Mouse (Mus musculus) heart, embryonic 16.5 days (tissue): Measurements from ENCODE around the gene Egfl8. TPM values are rescaled to one million over a fixed set of nuclear protein-coding genes. Genes with fewer than 3 reads are reported as not detected.

Experiments
- ATAC-seq: fragments of 200-750 bp; cut with Nextera tagmentation; replicated peaks from 2 replicates; pipeline ENCODE4 v1.8.0; 2017; ENCODE audit warnings: moderate number of reproducible peaks; ENCODE audit not compliant: insufficient read depth, low FRiP score; ENCODE audit errors: extremely low read depth
- H3K27ac ChIP-seq: fragments of 300-500 bp; sonication (generic); 2 replicates; pipeline ENCODE4 v1.5.1; 2014; ENCODE audit warnings: mild to moderate bottlenecking, low read length, control low read depth, moderate library complexity
- H3K27me3 ChIP-seq: fragments of 300-500 bp; sonication (generic); 2 replicates; pipeline ENCODE4 v1.6.1; 2014; ENCODE audit warnings: low read length, mixed read lengths; ENCODE audit not compliant: control insufficient read depth, insufficient read depth
- H3K36me3 ChIP-seq: fragments of 300-500 bp; sonication (generic); 2 replicates; pipeline ENCODE4 v1.6.1; 2014; ENCODE audit not compliant: control insufficient read depth, insufficient read depth
- H3K4me1 ChIP-seq: fragments of 300-500 bp; sonication (generic); 2 replicates; pipeline ENCODE4 v1.6.1; 2014; ENCODE audit warnings: low read length, mixed read lengths; ENCODE audit not compliant: control insufficient read depth, insufficient read depth
- H3K4me2 ChIP-seq: fragments of 300-500 bp; sonication (generic); 2 replicates; pipeline ENCODE4 v1.6.1; 2014; ENCODE audit warnings: low read depth, mild to moderate bottlenecking, control low read depth, low read length
- H3K4me3 ChIP-seq: fragments of 300-500 bp; sonication (generic); 2 replicates; pipeline ENCODE4 v1.5.1; 2014; ENCODE audit warnings: mild to moderate bottlenecking, control low read depth, low read length
- H3K9ac ChIP-seq: fragments of 300-500 bp; sonication (generic); 2 replicates; pipeline ENCODE4 v1.6.1; 2014; ENCODE audit warnings: low read length, control low read depth
- H3K9me3 ChIP-seq: fragments of 300-500 bp; sonication (generic); replicated peaks from 2 replicates; pipeline ENCODE4 v1.6.1; 2016; ENCODE audit warnings: low read length; ENCODE audit not compliant: control insufficient read depth
- WGBS: fragments of 180-500 bp; shearing (Covaris S2); extraction: QIAGEN DNeasy Blood & Tissue Kit; methylation state at CpG from one replicate; pipeline ENCODE4 v1.1.7; 2014; 5-methylcytosine and 5-hydroxymethylcytosine counted together
- polyA plus RNA-seq: library from polyadenylated mRNA; unstranded; fragments of >200 nt; fragmentation: Nextera tagmentation; extraction: Ambion mirVana; gene quantifications from 2 replicates; pipeline ENCODE4 v1.2.1, GENCODE M21; 2015

Gene Egfl8
- polyA plus RNA-seq, 1 experiment from 2014 or later: 2.0 TPM

- Histone ChIP-seq H3K27me3 (peaks cover 31% of the 10 kb centered on the region), H3K4me3 (peak overlapping the region; percentile 47), H3K9ac (peak overlapping the region; percentile 59), H3K27ac (peak overlapping the region; percentile 22; the same call in 1 of the 2 replicates), H3K4me2 (peak overlapping the region; percentile 78), H3K36me3 (no peaks in the 10 kb centered on the region), H3K4me1 (peaks cover 20% of the 10 kb centered on the region), H3K9me3 (no peaks in the 10 kb centered on the region)
- 0 out of 2 replicates have a peak, but pooled peaks have one; percentile 8 for ATAC-seq
- WGBS: 2% methylated on average over 26 of the region's 26 CpGs
Measured at GRCm38 (mm10) chr17:34632261-34632691, 16.5 kb upstream of the Egfl8 start.

GRCm38 (mm10) chr17:34631647-34632046 lies 15.9 kb upstream of the Egfl8 start:
- H3K9ac ChIP-seq: peak overlapping the region; percentile 59
- H3K4me2 ChIP-seq: peak overlapping the region; percentile 78
- peak overlapping the region; percentile 47 for H3K4me3 ChIP-seq
- H3K36me3 ChIP-seq: no peaks in the 10 kb centered on the region
- peak overlapping the region; percentile 41; the same call in 1 of the 2 replicates for H3K27ac ChIP-seq
- H3K4me1 ChIP-seq: peaks cover 21% of the 10 kb centered on the region
- WGBS: 7% methylated on average over 12 of the region's 12 CpGs
- no peak for ATAC-seq
- H3K27me3 ChIP-seq: peaks cover 31% of the 10 kb centered on the region
- H3K9me3 ChIP-seq: no peaks in the 10 kb centered on the region

GRCm38 (mm10) chr17:34630761-34631301 lies 15.1 kb upstream of the Egfl8 start:
- Histone ChIP-seq H3K4me2 (peak overlapping the region; percentile 78), H3K9ac (peak overlapping the region; percentile 53), H3K27me3 (peaks cover 31% of the 10 kb centered on the region), H3K9me3 (no peaks in the 10 kb centered on the region), H3K4me3 (peak overlapping the region; percentile 47), H3K4me1 (peaks cover 28% of the 10 kb centered on the region), H3K27ac (no peak overlapping the region; the same call in 1 of the 2 replicates), H3K36me3 (no peaks in the 10 kb centered on the region)
- no peak for ATAC-seq
- 3% methylated on average over 48 of the region's 48 CpGs for WGBS

GRCm38 (mm10) chr17:34629796-34630603 lies 14.2 kb upstream of the Egfl8 start:
- H3K9ac ChIP-seq: no peak overlapping the region

GRCm38 (mm10) chr17:34629221-34629751 lies 13.5 kb upstream of the Egfl8 start, which contains the start of gene Prrt1:
TSS of gene Prrt1 (plus strand) at chr17:34629533.
- 6% methylated on average over 16 of the region's 16 CpGs for WGBS
- no peaks in the 10 kb centered on the region for H3K36me3 ChIP-seq
- peaks cover 28% of the 10 kb centered on the region for H3K4me1 ChIP-seq
- H3K27ac ChIP-seq: peak within 1 kb of the TSS; percentile 96
- peaks cover 31% of the 10 kb centered on the region for H3K27me3 ChIP-seq
- H3K4me3 ChIP-seq: peak within 1 kb of the TSS; percentile 83
- H3K9ac ChIP-seq: peak within 1 kb of the TSS; percentile 84
- no peaks in the 10 kb centered on the region for H3K9me3 ChIP-seq
- no peak for ATAC-seq
- H3K4me2 ChIP-seq: peak within 1 kb of the TSS; percentile 78

More at GRCm38 (mm10) chr17:34629796-34630603, 14.2 kb upstream of the Egfl8 start:
- 27% methylated on average over 12 of the region's 12 CpGs for WGBS
- Histone ChIP-seq H3K27me3 (peaks cover 31% of the 10 kb centered on the region), H3K9me3 (no peaks in the 10 kb centered on the region), H3K4me1 (peaks cover 28% of the 10 kb centered on the region), H3K36me3 (no peaks in the 10 kb centered on the region), H3K27ac (peak overlapping the region; percentile 30; the same call in 1 of the 2 replicates), H3K4me2 (peak overlapping the region; percentile 78), H3K4me3 (peak overlapping the region; percentile 47)
- no peak for ATAC-seq

- H3K9ac ChIP-seq: peak overlapping the region; percentile 84
- WGBS: 51% methylated on average over 5 of the region's 5 CpGs
- H3K4me2 ChIP-seq: peak overlapping the region; percentile 78
- H3K27me3 ChIP-seq: peaks cover 31% of the 10 kb centered on the region
- peaks cover 28% of the 10 kb centered on the region for H3K4me1 ChIP-seq
- peak overlapping the region; percentile 96 for H3K27ac ChIP-seq
- H3K4me3 ChIP-seq: peak overlapping the region; percentile 83; the same call in 1 of the 2 replicates
- no peaks in the 10 kb centered on the region for H3K9me3 ChIP-seq
- H3K36me3 ChIP-seq: no peaks in the 10 kb centered on the region
- no peak for ATAC-seq
Measured at GRCm38 (mm10) chr17:34628644-34628967, 12.8 kb upstream of the Egfl8 start.

GRCm38 (mm10) chr17:34627943-34628643 lies 12.3 kb upstream of the Egfl8 start, which contains the start of gene Ppt2:
TSS of gene Ppt2 (minus strand) at chr17:34628510.
- peak within 1 kb of the TSS; percentile 83 for H3K4me3 ChIP-seq
- peak within 1 kb of the TSS; percentile 84 for H3K9ac ChIP-seq
- H3K27ac ChIP-seq: peak within 1 kb of the TSS; percentile 96
- H3K4me2 ChIP-seq: peak within 1 kb of the TSS; percentile 78
- peak; percentile 11; the same call in 1 of the 2 replicates for ATAC-seq
- 4% methylated on average over 29 of the region's 29 CpGs for WGBS
- H3K36me3 ChIP-seq: peaks cover under 1% of the 10 kb centered on the region; the same call in 1 of the 2 replicates
- H3K27me3 ChIP-seq: peaks cover 25% of the 10 kb centered on the region
- no peaks in the 10 kb centered on the region for H3K9me3 ChIP-seq
- peaks cover 28% of the 10 kb centered on the region for H3K4me1 ChIP-seq

- WGBS: under 1% methylated on average over 42 of the region's 45 CpGs
- Histone ChIP-seq H3K4me3 (peak overlapping the region; percentile 83), H3K27me3 (peaks cover 22% of the 10 kb centered on the region), H3K4me1 (peaks cover 28% of the 10 kb centered on the region), H3K36me3 (peaks cover 7% of the 10 kb centered on the region), H3K9ac (peak overlapping the region; percentile 84), H3K4me2 (peak overlapping the region; percentile 78), H3K9me3 (no peaks in the 10 kb centered on the region), H3K27ac (peak overlapping the region; percentile 96)
- peak; percentile 82 for ATAC-seq
Measured at GRCm38 (mm10) chr17:34627093-34627942, 11.5 kb upstream of the Egfl8 start.
